Mouse (Mus musculus): ENCODE measurements around the gene Nppa. TPM values are rescaled to one million over a fixed set of nuclear protein-coding genes. Genes with fewer than 3 reads are reported as not detected.

Nppa gene
- polyA plus RNA-seq, 2 experiments = 0.87 TPM; not detected in 1

- Histone ChIP-seq H3K4me3 (replicated peaks; ENCODE audit: low read length) (no peak overlapping the region), H3K9ac (ENCODE audit: low read depth, low read length, severe bottlenecking) (no peak overlapping the region), H3K36me3 (ENCODE audit: control insufficient read depth, insufficient read depth, low read length) (peaks cover 83% of the 10 kb centered on the region), H3K9me3 (ENCODE audit: control insufficient read depth, low read length) (no peaks in the 10 kb centered on the region), H3K27ac (replicated peaks; ENCODE audit: low read depth, low read length) (no peak overlapping the region), H3K4me2 (replicated peaks; ENCODE audit: low read depth, low read length, severe bottlenecking) (no peak overlapping the region), H3K4me1 (ENCODE audit: control insufficient read depth, insufficient read depth, low read length) (no peaks in the 10 kb centered on the region), H3K27me3 (ENCODE audit: control insufficient read depth, insufficient read depth, low read length) (no peaks in the 10 kb centered on the region)
- DNase-seq (ENCODE audit: low spot score) = no peak
- ATAC-seq (ENCODE audit: low FRiP score, low read depth) = no peak
- TF ChIP-seq POLR2A (IDR thresholded peaks at IDR 0.05; ENCODE audit: borderline replicate concordance, extremely low read depth, insufficient read depth, insufficient read length) = no peak
- WGBS = 76% methylated on average over 13 of the region's 13 CpGs
These were observed 50.7 kb downstream of the Nppa start for GRCm38 (mm10) chr4:148051046-148051776.

Other genes starting within 250 kb of the Nppa start
- gene Zfp984, start 190.9 kb upstream of the Nppa start, polyA plus RNA-seq (2012; rRNA removed) = 2.8 and 5.1 TPM in 2 replicates
- gene Zfp984, start 190.9 kb upstream of the Nppa start, polyA plus RNA-seq (2014; fragmentation: Nextera tagmentation; extraction: Ambion mirVana) = 8.9 and 9.2 TPM in 2 replicates
- gene Zfp933, start 152.4 kb upstream of the Nppa start, polyA plus RNA-seq (2012; rRNA removed) = 5.7 and 7.2 TPM in 2 replicates
- 5.0 and 5.2 TPM in 2 replicates for gene Zfp933, start 152.4 kb upstream of the Nppa start, polyA plus RNA-seq (2014; fragmentation: Nextera tagmentation; extraction: Ambion mirVana)
- gene Miip, start 131.9 kb upstream of the Nppa start, polyA plus RNA-seq (2012; rRNA removed) = 94.4 and 98.1 TPM in 2 replicates
- gene Miip, start 131.9 kb upstream of the Nppa start, polyA plus RNA-seq (2014; fragmentation: Nextera tagmentation; extraction: Ambion mirVana) = 22.4 and 29.1 TPM in 2 replicates
- 5.8 and 8.4 TPM in 2 replicates for gene Fv1, start 131.7 kb upstream of the Nppa start, polyA plus RNA-seq (2012; rRNA removed)
- gene Fv1, start 131.7 kb upstream of the Nppa start, polyA plus RNA-seq (2014; fragmentation: Nextera tagmentation; extraction: Ambion mirVana) = 6.5 and 10.8 TPM in 2 replicates
- 29.6 and 33.4 TPM in 2 replicates for gene Mfn2, start 96.0 kb upstream of the Nppa start, polyA plus RNA-seq (2012; rRNA removed)
- 29.8 and 30.2 TPM in 2 replicates for gene Mfn2, start 96.0 kb upstream of the Nppa start, polyA plus RNA-seq (2014; fragmentation: Nextera tagmentation; extraction: Ambion mirVana)
- gene Plod1, start 64.0 kb upstream of the Nppa start, polyA plus RNA-seq (2012; rRNA removed) = 104 and 129 TPM in 2 replicates
- gene Plod1, start 64.0 kb upstream of the Nppa start, polyA plus RNA-seq (2014; fragmentation: Nextera tagmentation; extraction: Ambion mirVana) = 93.0 and 103 TPM in 2 replicates
- gene 2510039O18Rik, start 59.8 kb upstream of the Nppa start, polyA plus RNA-seq (2012; rRNA removed) = 63.2 and 88.2 TPM in 2 replicates
- gene 2510039O18Rik, start 59.8 kb upstream of the Nppa start, polyA plus RNA-seq (2014; fragmentation: Nextera tagmentation; extraction: Ambion mirVana) = 25.9 and 29.9 TPM in 2 replicates
- 0.11 TPM in 1 of 2 replicates, not detected in the other for gene Nppb, start 14.9 kb upstream of the Nppa start, polyA plus RNA-seq (2012; rRNA removed)
- gene Nppb, start 14.9 kb upstream of the Nppa start, polyA plus RNA-seq (2014; fragmentation: Nextera tagmentation; extraction: Ambion mirVana) = 0.44 TPM in 1 of 2 replicates, not detected in the other
- gene Clcn6, start 38.1 kb downstream of the Nppa start, polyA plus RNA-seq (2012; rRNA removed) = 22.5 and 28.1 TPM in 2 replicates
- 5.2 and 6.9 TPM in 2 replicates for gene Clcn6, start 38.1 kb downstream of the Nppa start, polyA plus RNA-seq (2014; fragmentation: Nextera tagmentation; extraction: Ambion mirVana)
- 37.4 and 44.8 TPM in 2 replicates for gene Mthfr, start 38.4 kb downstream of the Nppa start, polyA plus RNA-seq (2012; rRNA removed)
- gene Mthfr, start 38.4 kb downstream of the Nppa start, polyA plus RNA-seq (2014; fragmentation: Nextera tagmentation; extraction: Ambion mirVana) = 18.9 and 21.0 TPM in 2 replicates
- gene Agtrap, start 87.3 kb downstream of the Nppa start, polyA plus RNA-seq (2012; rRNA removed) = 11.0 and 14.6 TPM in 2 replicates
- gene Agtrap, start 87.3 kb downstream of the Nppa start, polyA plus RNA-seq (2014; fragmentation: Nextera tagmentation; extraction: Ambion mirVana) = 17.6 and 20.1 TPM in 2 replicates
- 55.9 and 56.9 TPM in 2 replicates for gene Mad2l2, start 129.7 kb downstream of the Nppa start, polyA plus RNA-seq (2012; rRNA removed)
- gene Mad2l2, start 129.7 kb downstream of the Nppa start, polyA plus RNA-seq (2014; fragmentation: Nextera tagmentation; extraction: Ambion mirVana) = 66.0 and 77.8 TPM in 2 replicates
- gene Draxin, start 130.0 kb downstream of the Nppa start, polyA plus RNA-seq (2012; rRNA removed) = 1.5 and 1.7 TPM in 2 replicates
- 0.45 and 0.50 TPM in 2 replicates for gene Draxin, start 130.0 kb downstream of the Nppa start, polyA plus RNA-seq (2014; fragmentation: Nextera tagmentation; extraction: Ambion mirVana)
- 12.4 and 13.9 TPM in 2 replicates for gene Fbxo6, start 151.4 kb downstream of the Nppa start, polyA plus RNA-seq (2012; rRNA removed)
- gene Fbxo6, start 151.4 kb downstream of the Nppa start, polyA plus RNA-seq (2014; fragmentation: Nextera tagmentation; extraction: Ambion mirVana) = 15.5 and 16.4 TPM in 2 replicates
- 21.1 and 24.7 TPM in 2 replicates for gene Fbxo44, start 159.8 kb downstream of the Nppa start, polyA plus RNA-seq (2012; rRNA removed)
- gene Fbxo44, start 159.8 kb downstream of the Nppa start, polyA plus RNA-seq (2014; fragmentation: Nextera tagmentation; extraction: Ambion mirVana) = 8.1 and 10.8 TPM in 2 replicates
- 4.2 and 4.4 TPM in 2 replicates for gene Fbxo2, start 159.9 kb downstream of the Nppa start, polyA plus RNA-seq (2012; rRNA removed)
- gene Fbxo2, start 159.9 kb downstream of the Nppa start, polyA plus RNA-seq (2014; fragmentation: Nextera tagmentation; extraction: Ambion mirVana) = 4.3 and 6.7 TPM in 2 replicates

All from limb, embryonic 14.5 days (tissue).